19 mouse cellular contexts compared by ENCODE assay signal in the genomic region with DNA sequence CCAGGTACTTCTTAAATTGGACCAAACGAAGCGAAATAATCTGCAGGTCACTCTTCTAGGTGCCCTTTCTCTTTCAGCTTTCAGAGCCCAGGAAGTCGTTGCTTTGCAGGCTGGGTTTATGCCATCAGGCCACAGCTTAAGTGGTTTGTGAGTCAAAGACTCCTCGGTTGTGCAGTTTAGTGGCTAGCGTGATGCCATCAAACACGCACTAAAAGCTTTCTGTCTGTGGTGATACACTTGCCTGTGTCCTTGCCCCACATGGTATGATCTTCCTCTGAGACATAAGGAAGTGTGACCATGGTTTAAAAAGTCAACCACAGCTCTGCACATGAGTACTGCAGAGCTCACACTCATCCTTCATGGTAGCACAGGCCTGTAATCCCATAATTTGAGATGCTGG. TPM values are rescaled to one million over a fixed set of nuclear protein-coding genes. Genes with fewer than 3 reads are reported as not detected.
DNase-seq lines count a peak whose midpoint lies in the region; ATAC-seq lines count a peak whose summit lies in the region.
"Had no signal": no experiment of that assay in that cellular context is flagged by ENCODE, and none has a peak within 500 bp of the region (broad histone marks: within the 10 kb centered on the region; RNA-seq: fewer than 3 reads in every experiment).

No protein-coding gene starts in this region.

- ATAC-seq in hindbrain, embryonic 13.5 days (ENCODE audit: low FRiP score) = no peak
- ATAC-seq in hindbrain, embryonic 11.5 days (ENCODE audit: low FRiP score) = no peak
- ATAC-seq in neural tube, embryonic 12.5 days (ENCODE audit: low FRiP score, low read depth) = no peak
- ATAC-seq: forebrain, embryonic 13.5 days; forebrain, embryonic 15.5 days had no signal

- H3K9me3 ChIP-seq in hindbrain, embryonic 13.5 days = no peaks in the 10 kb centered on the region
- no peaks in the 10 kb centered on the region for H3K9me3 ChIP-seq in hindbrain, embryonic 11.5 days (ENCODE audit: control insufficient read depth, low read length)
- no peaks in the 10 kb centered on the region for H3K9me3 ChIP-seq in neural tube, embryonic 12.5 days
- H3K9me3 ChIP-seq: embryonic facial prominence, embryonic 10.5 days; embryonic facial prominence, embryonic 12.5 days; forebrain, embryonic 13.5 days; forebrain, embryonic 15.5 days had no signal

- no peak for DNase-seq in hindbrain, embryonic 11.5 days (ENCODE audit: low spot score)
- no peak for DNase-seq in neural tube, embryonic 10.5 days (ENCODE audit: extremely low spot score, low spot score)
- DNase-seq in 416B (ENCODE audit: low read depth) = peak; percentile 61
- peak; percentile 40 to 67 for DNase-seq in natural killer cell, adult 2 months (ENCODE audit: low spot score in 2 of 2)
- no peak for DNase-seq in lung, postnatal 25 days (ENCODE audit: low spot score)
- DNase-seq: adrenal gland, adult 2 months; adrenal gland, postnatal 10 days; adrenal gland, postnatal 25 days; cerebellum, adult 11 months; cerebellum, adult 18-20 months; cerebellum, adult 8-10 months; cerebellum, postnatal 10 days; cerebellum, postnatal 25 days had no signal

- peak overlapping the region; percentile 35; the same call in 1 of the 2 replicates for H3K9ac ChIP-seq in hindbrain, embryonic 13.5 days
- H3K9ac ChIP-seq in hindbrain, embryonic 11.5 days (ENCODE audit: low read depth, low read length) = no peak overlapping the region
- 0 out of 2 replicates have a peak overlapping the region, but pooled peaks have one; percentile 9 for H3K9ac ChIP-seq in neural tube, embryonic 12.5 days
- H3K9ac ChIP-seq: embryonic facial prominence, embryonic 12.5 days; forebrain, embryonic 13.5 days; forebrain, embryonic 15.5 days had no signal

- no peak overlapping the region for H3K4me2 ChIP-seq in hindbrain, embryonic 13.5 days
- no peak overlapping the region for H3K4me2 ChIP-seq in hindbrain, embryonic 11.5 days (replicated peaks; ENCODE audit: low read depth, low read length)
- H3K4me2 ChIP-seq in neural tube, embryonic 12.5 days (replicated peaks) = no peak overlapping the region
- H3K4me2 ChIP-seq: embryonic facial prominence, embryonic 12.5 days; forebrain, embryonic 13.5 days; forebrain, embryonic 15.5 days had no signal

- H3K36me3 ChIP-seq in hindbrain, embryonic 13.5 days = no peaks in the 10 kb centered on the region; the same call in 1 of the 2 replicates
- H3K36me3 ChIP-seq in hindbrain, embryonic 11.5 days (ENCODE audit: control insufficient read depth, insufficient read depth, low read length) = no peaks in the 10 kb centered on the region
- H3K36me3 ChIP-seq in neural tube, embryonic 12.5 days = no peaks in the 10 kb centered on the region
- H3K36me3 ChIP-seq: embryonic facial prominence, embryonic 12.5 days; forebrain, embryonic 15.5 days had no signal

- 92% methylated on average over 6 of the region's 6 CpGs for WGBS in hindbrain, embryonic 13.5 days
- 89% methylated on average over 6 of the region's 6 CpGs for WGBS in hindbrain, embryonic 11.5 days
- WGBS in neural tube, embryonic 12.5 days = 91% methylated on average over 6 of the region's 6 CpGs

- no peak overlapping the region for H3K27ac ChIP-seq in hindbrain, embryonic 13.5 days
- H3K27ac ChIP-seq in hindbrain, embryonic 11.5 days (ENCODE audit: low read depth, low read length) = no peak overlapping the region
- no peak overlapping the region for H3K27ac ChIP-seq in neural tube, embryonic 12.5 days
- H3K27ac ChIP-seq: embryonic facial prominence, embryonic 10.5 days; embryonic facial prominence, embryonic 12.5 days; forebrain, embryonic 13.5 days; forebrain, embryonic 15.5 days had no signal

- peaks cover 36% of the 10 kb centered on the region for H3K4me1 ChIP-seq in hindbrain, embryonic 13.5 days (replicated peaks)
- peaks cover 5% of the 10 kb centered on the region for H3K4me1 ChIP-seq in hindbrain, embryonic 11.5 days (replicated peaks; ENCODE audit: control insufficient read depth, insufficient read depth, low read length)
- H3K4me1 ChIP-seq in neural tube, embryonic 12.5 days = peaks cover 30% of the 10 kb centered on the region

- H3K4me3 ChIP-seq in hindbrain, embryonic 13.5 days = no peak overlapping the region
- H3K4me3 ChIP-seq in hindbrain, embryonic 11.5 days (ENCODE audit: low read depth, low read length) = no peak overlapping the region
- H3K4me3 ChIP-seq in neural tube, embryonic 12.5 days = no peak overlapping the region
- H3K4me3 ChIP-seq: embryonic facial prominence, embryonic 10.5 days; embryonic facial prominence, embryonic 12.5 days; forebrain, embryonic 13.5 days; forebrain, embryonic 15.5 days had no signal

- H3K27me3 ChIP-seq in hindbrain, embryonic 13.5 days = no peaks in the 10 kb centered on the region
- H3K27me3 ChIP-seq in hindbrain, embryonic 11.5 days (ENCODE audit: control insufficient read depth, insufficient read depth, low read length) = no peaks in the 10 kb centered on the region
- no peaks in the 10 kb centered on the region for H3K27me3 ChIP-seq in neural tube, embryonic 12.5 days (replicated peaks)
- H3K27me3 ChIP-seq: embryonic facial prominence, embryonic 12.5 days; forebrain, embryonic 13.5 days; forebrain, embryonic 15.5 days had no signal

RNA-seq across cellular contexts. Expression of a gene that starts 2.2 kb away (rescaled TPM):
- polyA plus RNA-seq in hindbrain, embryonic 13.5 days (2015; fragmentation: Nextera tagmentation; extraction: Ambion mirVana) = 15.5 and 16.2 TPM in 2 replicates
- polyA plus RNA-seq in hindbrain, embryonic 11.5 days (2014; fragmentation: Nextera tagmentation; extraction: Ambion mirVana) = 17.4 and 19.7 TPM in 2 replicates
- 21.2 and 22.9 TPM in 2 replicates for polyA plus RNA-seq in neural tube, embryonic 12.5 days (2016; fragmentation: Nextera tagmentation; extraction: Ambion mirVana)

RNA-seq across cellular contexts. Expression of a gene that starts 2.3 kb away (rescaled TPM):
- polyA plus RNA-seq in hindbrain, embryonic 13.5 days (2015; fragmentation: Nextera tagmentation; extraction: Ambion mirVana) = 14.0 and 14.3 TPM in 2 replicates
- 15.5 and 20.5 TPM in 2 replicates for polyA plus RNA-seq in hindbrain, embryonic 11.5 days (2014; fragmentation: Nextera tagmentation; extraction: Ambion mirVana)
- 17.9 and 18.8 TPM in 2 replicates for polyA plus RNA-seq in neural tube, embryonic 12.5 days (2016; fragmentation: Nextera tagmentation; extraction: Ambion mirVana)

RNA-seq across cellular contexts. Expression of a gene that starts 32.8 kb away (rescaled TPM):
- polyA plus RNA-seq in hindbrain, embryonic 13.5 days (2015; fragmentation: Nextera tagmentation; extraction: Ambion mirVana) = 67.9 and 68.6 TPM in 2 replicates
- 155 and 243 TPM in 2 replicates for polyA plus RNA-seq in hindbrain, embryonic 11.5 days (2014; fragmentation: Nextera tagmentation; extraction: Ambion mirVana)
- polyA plus RNA-seq in neural tube, embryonic 12.5 days (2016; fragmentation: Nextera tagmentation; extraction: Ambion mirVana) = 293 and 314 TPM in 2 replicates

Comparison
In these comparisons a context has a peak if more than half of its experiments do, and no peak if none do; other contexts are left out.
1. DNase-seq: peak in 416B (single experiment) and natural killer cell, adult 2 months (2 of 2); none in hindbrain, embryonic 11.5 days (single experiment), neural tube, embryonic 10.5 days (single experiment) and lung, postnatal 25 days (single experiment).